Mouse (Mus musculus) brain, embryonic 14.5 days (tissue): ENCODE results near the gene Lsm3. TPM values are rescaled to one million over a fixed set of nuclear protein-coding genes. Genes with fewer than 3 reads are reported as not detected.

ENCODE experiments used
- DNase-seq: peaks from one replicate; pipeline ENCODE4 v3.0.0-alpha.2; 2011; ENCODE audit warnings: low read depth
- CTCF ChIP-seq: fragments of 200-500 bp; IDR thresholded peaks from 2 replicates; pipeline ENCODE4 v1.5.1; 2012; ENCODE audit warnings: inconsistent platforms, mild to moderate bottlenecking, moderate library complexity, borderline replicate concordance; ENCODE audit not compliant: insufficient read depth, insufficient read length; ENCODE audit errors: extremely low read depth
- POLR2A ChIP-seq: fragments of 200-500 bp; IDR thresholded peaks from 2 replicates; pipeline ENCODE4 v1.6.1; 2012; ENCODE audit warnings: mild to moderate bottlenecking, inconsistent platforms, borderline replicate concordance; ENCODE audit not compliant: poor library complexity, insufficient read depth, insufficient read length, severe bottlenecking; ENCODE audit errors: extremely low read depth
- polyA plus RNA-seq: library from polyadenylated mRNA; depleted of rRNA; stranded (reverse); fragments of >200 nt; gene quantifications from 2 replicates; pipeline ENCODE4 v1.2.3, GENCODE M21; 2012

Lsm3 gene
- polyA plus RNA-seq, 1 experiment, result 87.3 TPM

GRCm38 (mm10) chr6:91534268-91534667, 18.5 kb downstream of the Lsm3 start:
- TF ChIP-seq CTCF, result no peak
- no peak for TF ChIP-seq POLR2A
- no peak for DNase-seq

- TF ChIP-seq CTCF (no peak), POLR2A (no peak)
- no peak for DNase-seq
Observed at GRCm38 (mm10) chr6:91535231-91535630, 19.5 kb downstream of the Lsm3 start.

- DNase-seq, result no peak
- TF ChIP-seq POLR2A (no peak), CTCF (no peak)
Observed at GRCm38 (mm10) chr6:91536047-91536765, 20.5 kb downstream of the Lsm3 start.

- TF ChIP-seq CTCF, result no peak
- no peak for TF ChIP-seq POLR2A
Observed at GRCm38 (mm10) chr6:91541276-91541675, 25.5 kb downstream of the Lsm3 start.

GRCm38 (mm10) chr6:91543056-91543455, 27.3 kb downstream of the Lsm3 start:
- TF ChIP-seq CTCF (no peak), POLR2A (no peak)
- DNase-seq, result no peak

More at GRCm38 (mm10) chr6:91541276-91541675, 25.5 kb downstream of the Lsm3 start:
- DNase-seq, result no peak

GRCm38 (mm10) chr6:91546241-91546884, 30.6 kb downstream of the Lsm3 start:
- TF ChIP-seq POLR2A (no peak), CTCF (no peak)
- no peak for DNase-seq

- no peak for DNase-seq
- TF ChIP-seq POLR2A (no peak), CTCF (no peak)
Observed at GRCm38 (mm10) chr6:91547313-91547712, 31.6 kb downstream of the Lsm3 start.

GRCm38 (mm10) chr6:91549621-91550020, 33.9 kb downstream of the Lsm3 start:
- TF ChIP-seq POLR2A (no peak), CTCF (no peak)
- no peak for DNase-seq

- no peak for DNase-seq
- TF ChIP-seq CTCF, result no peak
- no peak for TF ChIP-seq POLR2A
Observed at GRCm38 (mm10) chr6:91551671-91552070, 35.9 kb downstream of the Lsm3 start.

- no peak for DNase-seq
- no peak for TF ChIP-seq POLR2A
- no peak for TF ChIP-seq CTCF
Observed at GRCm38 (mm10) chr6:91552693-91553092, 37.0 kb downstream of the Lsm3 start.

GRCm38 (mm10) chr6:91558565-91558964, 42.8 kb downstream of the Lsm3 start:
- no peak for DNase-seq
- TF ChIP-seq CTCF, result no peak
- TF ChIP-seq POLR2A, result no peak

- DNase-seq, result peak; percentile 35
- TF ChIP-seq CTCF, result no peak
- TF ChIP-seq POLR2A, result no peak
Observed at GRCm38 (mm10) chr6:91559371-91559770, 43.6 kb downstream of the Lsm3 start.

- DNase-seq, result no peak
- no peak for TF ChIP-seq POLR2A
- no peak for TF ChIP-seq CTCF
Observed at GRCm38 (mm10) chr6:91560186-91560585, 44.5 kb downstream of the Lsm3 start.
